Mouse (Mus musculus): ENCODE measurements around the gene Olfr1318. TPM values are rescaled to one million over a fixed set of nuclear protein-coding genes. Genes with fewer than 3 reads are reported as not detected.

The Olfr1318 gene
- not detected in 4 replicates for total RNA-seq (2023; ENCODE audit: inconsistent age)

GRCm38 (mm10) chr2:112153898-112154297 lies at the start of gene Olfr1318:
Gene Olfr1318, plus strand, starts transcription at chr2:112154198.

GRCm38 (mm10) chr2:112115340-112115739 lies 38.7 kb upstream of the Olfr1318 start, which contains the start of gene Olfr1315-ps1:
Gene Olfr1315-ps1, minus strand, starts transcription at chr2:112115440.

GRCm38 (mm10) chr2:112134877-112135276 lies 19.1 kb upstream of the Olfr1318 start, which contains the start of gene Olfr1316:
Gene Olfr1316, minus strand, starts transcription at chr2:112134977.

GRCm38 (mm10) chr2:112140029-112140428 lies 14.0 kb upstream of the Olfr1318 start, which contains the start of gene Olfr1317:
Gene Olfr1317, plus strand, starts transcription at chr2:112140329.

Other genes starting within 250 kb of the Olfr1318 start
- gene Olfr1306, start 237.9 kb upstream of the Olfr1318 start, total RNA-seq (2023; ENCODE audit: inconsistent age) = not detected in 4 replicates
- 0.03 TPM in 3 of 4 replicates, not detected in the other for gene Olfr1307, start 204.8 kb upstream of the Olfr1318 start, total RNA-seq (2023; ENCODE audit: inconsistent age)
- gene Olfr1308, start 189.3 kb upstream of the Olfr1318 start, total RNA-seq (2023; ENCODE audit: inconsistent age) = not detected in 4 replicates
- not detected in 4 replicates for gene Olfr1309, start 163.9 kb upstream of the Olfr1318 start, total RNA-seq (2023; ENCODE audit: inconsistent age)
- gene Olfr1310, start 141.5 kb upstream of the Olfr1318 start, total RNA-seq (2023; ENCODE audit: inconsistent age) = not detected in 4 replicates
- gene Olfr1311, start 129.8 kb upstream of the Olfr1318 start, total RNA-seq (2023; ENCODE audit: inconsistent age) = not detected in 4 replicates
- not detected in 4 replicates for gene Olfr1312, start 104.0 kb upstream of the Olfr1318 start, total RNA-seq (2023; ENCODE audit: inconsistent age)
- not detected in 4 replicates for gene Olfr1313, start 76.4 kb upstream of the Olfr1318 start, total RNA-seq (2023; ENCODE audit: inconsistent age)
- gene Olfr1314, start 57.4 kb upstream of the Olfr1318 start, total RNA-seq (2023; ENCODE audit: inconsistent age) = not detected in 4 replicates
- not detected in 4 replicates for gene Olfr1315-ps1, start 38.8 kb upstream of the Olfr1318 start, total RNA-seq (2023; ENCODE audit: inconsistent age)
- gene Olfr1316, start 19.2 kb upstream of the Olfr1318 start, total RNA-seq (2023; ENCODE audit: inconsistent age) = not detected in 4 replicates
- not detected in 4 replicates for gene Olfr1317, start 13.9 kb upstream of the Olfr1318 start, total RNA-seq (2023; ENCODE audit: inconsistent age)
- 7.0 to 10.3 TPM (median 9.0 TPM) in 4 replicates for gene Lpcat4, start 85.3 kb downstream of the Olfr1318 start, total RNA-seq (2023; ENCODE audit: inconsistent age)
- not detected in 4 replicates for gene Nutm1, start 105.1 kb downstream of the Olfr1318 start, total RNA-seq (2023; ENCODE audit: inconsistent age)
- gene Nop10, start 107.7 kb downstream of the Olfr1318 start, total RNA-seq (2023; ENCODE audit: inconsistent age) = 61.1 to 71.6 TPM (median 67.0 TPM) in 4 replicates
- gene Slc12a6, start 111.6 kb downstream of the Olfr1318 start, total RNA-seq (2023; ENCODE audit: inconsistent age) = 308 to 321 TPM (median 314 TPM) in 4 replicates
- gene Gm21985, start 112.1 kb downstream of the Olfr1318 start, total RNA-seq (2023; ENCODE audit: inconsistent age) = 0.27 to 0.70 TPM (median 0.30 TPM) in 3 of 4 replicates, not detected in the other
- 27.2 to 28.8 TPM (median 28.1 TPM) in 4 replicates for gene Emc4, start 213.8 kb downstream of the Olfr1318 start, total RNA-seq (2023; ENCODE audit: inconsistent age)
- gene Katnbl1, start 225.0 kb downstream of the Olfr1318 start, total RNA-seq (2023; ENCODE audit: inconsistent age) = 9.0 to 10.6 TPM (median 10.2 TPM) in 4 replicates